Mouse (Mus musculus) stomach, embryonic 16.5 days (tissue): ENCODE data around the gene 4930544D05Rik. TPM values are rescaled to one million over a fixed set of nuclear protein-coding genes. Genes with fewer than 3 reads are reported as not detected.
A peak's percentile ranks its signal among the peaks of the same experiment; 100 is the strongest.

ENCODE experiments used
- ATAC-seq: fragments of 200-750 bp; cut with Nextera tagmentation; 2 replicates; pipeline ENCODE4 v1.8.0; 2017; ENCODE audit warnings: moderate number of reproducible peaks, moderate TSS enrichment; ENCODE audit not compliant: insufficient read depth, low FRiP score
- H3K27ac ChIP-seq: fragments of 300-500 bp; sonication (generic); 2 replicates; pipeline ENCODE4 v1.5.1; 2014; ENCODE audit warnings: low read length
- H3K27me3 ChIP-seq: fragments of 300-500 bp; sonication (generic); 2 replicates; pipeline ENCODE4 v1.6.1; 2014; ENCODE audit warnings: low read length, control low read depth, mixed read lengths; ENCODE audit not compliant: control insufficient read depth, insufficient read depth
- H3K36me3 ChIP-seq: fragments of 300-500 bp; sonication (generic); 2 replicates; pipeline ENCODE4 v1.6.1; 2014; ENCODE audit warnings: low read length; ENCODE audit not compliant: control insufficient read depth, insufficient read depth
- H3K4me1 ChIP-seq: fragments of 300-500 bp; sonication (generic); 2 replicates; pipeline ENCODE4 v1.6.1; 2014; ENCODE audit warnings: low read length, control low read depth, mixed read lengths; ENCODE audit not compliant: control insufficient read depth, insufficient read depth
- H3K4me2 ChIP-seq: fragments of 300-500 bp; sonication (generic); 2 replicates; pipeline ENCODE4 v1.6.1; 2014; ENCODE audit warnings: low read depth, low read length, mixed read lengths
- H3K4me3 ChIP-seq: fragments of 300-500 bp; sonication (generic); replicated peaks from 2 replicates; pipeline ENCODE4 v1.5.1; 2014; ENCODE audit warnings: mild to moderate bottlenecking, low read length
- H3K9ac ChIP-seq: fragments of 300-500 bp; sonication (generic); 2 replicates; pipeline ENCODE4 v1.6.1; 2014; ENCODE audit warnings: low read length
- H3K9me3 ChIP-seq: fragments of 300-500 bp; sonication (generic); replicated peaks from 2 replicates; pipeline ENCODE4 v1.6.1; 2016; ENCODE audit warnings: low read length, control low read depth; ENCODE audit not compliant: control insufficient read depth
- WGBS: fragments of 180-500 bp; shearing (Covaris S2); extraction: QIAGEN DNeasy Blood & Tissue Kit; methylation state at CpG from one replicate; pipeline ENCODE4 v1.1.7; 2014; 5-methylcytosine and 5-hydroxymethylcytosine counted together
- polyA plus RNA-seq: library from polyadenylated mRNA; unstranded; fragments of >200 nt; fragmentation: Nextera tagmentation; extraction: Ambion mirVana; gene quantifications from 2 replicates; pipeline ENCODE4 v1.2.1, GENCODE M21; 2015

The 4930544D05Rik gene
- polyA plus RNA-seq, 1 experiment from 2014 or later = not detected

DNA sequence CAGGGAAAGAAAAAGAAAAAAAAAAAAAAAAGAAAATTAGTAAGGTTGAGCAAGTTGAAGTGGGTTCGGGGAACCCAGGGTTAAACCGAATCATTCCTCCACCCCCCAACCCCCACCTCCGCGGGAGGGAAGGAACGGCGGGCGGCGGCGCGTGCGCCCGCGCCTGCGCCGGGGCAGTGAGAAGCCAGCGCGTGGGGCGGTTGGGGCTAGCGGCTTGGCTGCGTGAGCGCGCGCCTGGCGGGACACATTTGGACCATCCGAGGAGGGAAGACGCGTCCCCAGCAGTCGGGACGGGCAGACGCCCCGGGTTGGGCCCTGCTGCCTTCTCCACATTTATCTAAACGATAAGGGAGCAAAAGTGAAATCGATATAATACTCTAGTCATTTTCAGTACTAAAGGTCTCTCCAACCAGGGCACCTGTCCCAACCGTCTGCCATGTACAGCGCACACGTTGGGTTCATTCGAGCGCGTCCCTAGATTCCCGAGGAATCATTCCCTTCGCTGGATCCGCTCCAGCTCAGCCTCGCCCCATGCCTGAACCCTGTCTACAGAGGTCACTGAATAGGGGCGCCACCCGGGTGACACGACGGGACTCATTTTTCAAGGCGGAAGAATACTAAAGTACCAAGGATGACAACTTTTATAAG is 39.4 kb downstream of the 4930544D05Rik start:
- Histone ChIP-seq H3K4me1 (peaks cover 48% of the 10 kb centered on the region), H3K4me3 (peak overlapping the region; percentile 100), H3K9ac (peak overlapping the region; percentile 99), H3K36me3 (peaks cover 12% of the 10 kb centered on the region), H3K27ac (peak overlapping the region; percentile 99), H3K9me3 (no peaks in the 10 kb centered on the region), H3K27me3 (no peaks in the 10 kb centered on the region), H3K4me2 (peak overlapping the region; percentile 92)
- peak; percentile 63 for ATAC-seq
- WGBS = under 1% methylated on average over 48 of the region's 48 CpGs

DNA sequence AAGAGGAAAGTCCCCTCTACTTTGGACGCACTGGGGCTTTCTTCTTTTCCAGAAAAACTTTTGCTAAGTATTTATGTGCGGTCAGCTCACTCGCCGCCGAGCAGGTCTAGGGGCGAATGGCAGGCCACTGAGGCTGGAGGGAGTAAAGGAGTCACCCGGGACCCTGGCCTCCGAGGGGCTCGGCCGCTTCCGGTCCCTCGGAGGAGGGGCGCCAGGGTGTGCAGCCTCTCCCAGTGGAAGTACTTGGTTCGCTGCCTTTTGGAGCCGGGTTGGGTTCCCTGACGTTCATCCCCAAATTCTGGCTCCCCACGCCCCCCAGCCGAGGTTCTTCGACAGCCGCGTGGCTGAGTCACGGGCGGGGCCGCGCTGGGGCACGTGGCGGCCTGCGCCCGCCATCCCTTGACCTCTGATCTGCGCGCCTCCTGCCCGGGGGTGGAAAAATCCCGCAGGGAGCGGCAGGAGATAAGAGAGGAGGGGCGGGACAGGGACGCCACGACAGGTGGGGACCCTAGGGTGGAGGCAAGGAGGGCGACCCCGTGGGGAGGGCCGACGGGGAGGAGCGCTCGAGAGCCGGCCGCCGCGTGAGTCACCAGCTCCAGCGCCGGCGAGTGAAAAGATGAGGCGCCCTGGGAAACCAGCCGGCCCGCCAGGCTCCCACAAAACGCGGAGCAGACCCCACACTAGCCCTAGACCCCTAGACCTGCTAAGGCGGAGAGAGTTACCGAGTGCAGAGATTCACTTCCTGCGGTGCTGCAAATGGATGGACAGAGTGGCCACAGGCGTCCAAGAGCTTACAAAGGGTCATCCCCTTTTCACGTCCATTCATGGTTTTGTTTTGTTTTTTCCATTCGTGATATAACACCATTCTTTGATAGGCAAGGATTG is 40.2 kb downstream of the 4930544D05Rik start:
- Histone ChIP-seq H3K9me3 (no peaks in the 10 kb centered on the region), H3K4me3 (peak overlapping the region; percentile 100), H3K36me3 (peaks cover 12% of the 10 kb centered on the region), H3K27me3 (no peaks in the 10 kb centered on the region), H3K9ac (peak overlapping the region; percentile 99), H3K4me2 (peak overlapping the region; percentile 92), H3K27ac (peak overlapping the region; percentile 99), H3K4me1 (peaks cover 41% of the 10 kb centered on the region)
- under 1% methylated on average over 61 of the region's 61 CpGs for WGBS
- peak; percentile 51 for ATAC-seq

- WGBS = 9% methylated on average over 16 of the region's 16 CpGs
These were observed 40.8 kb downstream of the 4930544D05Rik start for GRCm38 (mm10) chr11:70656456-70656927.

GRCm38 (mm10) chr11:70656964-70657363 is 41.3 kb downstream of the 4930544D05Rik start, which contains the start of gene Eno3:
Eno3 (plus strand) TSS chr11:70657202.
- Histone ChIP-seq H3K9ac (peak within 1 kb of the TSS; percentile 99), H3K4me2 (peak within 1 kb of the TSS; percentile 92), H3K36me3 (peaks cover 7% of the 10 kb centered on the region), H3K27ac (peak within 1 kb of the TSS; percentile 99), H3K4me3 (peak within 1 kb of the TSS; percentile 100), H3K4me1 (peaks cover 30% of the 10 kb centered on the region), H3K27me3 (no peaks in the 10 kb centered on the region), H3K9me3 (no peaks in the 10 kb centered on the region)
- 16% methylated on average over 3 of the region's 3 CpGs for WGBS
- no peak for ATAC-seq

More at GRCm38 (mm10) chr11:70656456-70656927, 40.8 kb downstream of the 4930544D05Rik start:
- Histone ChIP-seq H3K4me3 (peak overlapping the region; percentile 100), H3K36me3 (peaks cover 9% of the 10 kb centered on the region), H3K27me3 (no peaks in the 10 kb centered on the region), H3K9me3 (no peaks in the 10 kb centered on the region), H3K4me2 (peak overlapping the region; percentile 92), H3K27ac (peak overlapping the region; percentile 99), H3K4me1 (peaks cover 34% of the 10 kb centered on the region), H3K9ac (peak overlapping the region; percentile 99)
- ATAC-seq = no peak

DNA sequence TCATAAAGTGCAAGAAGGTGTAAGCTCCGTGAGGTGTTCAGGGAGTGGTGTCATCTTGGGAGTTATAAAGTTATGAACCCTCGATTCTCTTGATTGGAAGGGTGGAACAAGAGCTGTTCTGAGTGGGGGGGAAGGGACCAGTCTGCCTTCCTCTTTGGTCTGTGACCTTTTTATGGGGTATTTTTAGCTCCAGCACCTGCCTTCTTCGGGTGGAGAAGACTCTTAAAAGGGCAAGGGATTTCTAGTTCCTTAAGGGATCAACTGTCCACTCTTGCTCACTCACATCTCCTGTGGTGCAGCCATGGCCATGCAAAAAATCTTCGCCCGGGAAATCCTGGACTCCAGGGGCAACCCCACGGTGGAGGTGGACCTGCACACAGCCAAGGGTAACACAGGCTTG is 41.9 kb downstream of the 4930544D05Rik start:
- H3K27me3 ChIP-seq = no peaks in the 10 kb centered on the region
- ATAC-seq = no peak
- 0 out of 2 replicates have a peak overlapping the region, but pooled peaks have one; percentile 99 for H3K27ac ChIP-seq
- WGBS = 50% methylated on average over 6 of the region's 6 CpGs
- H3K4me2 ChIP-seq = no peak overlapping the region
- H3K36me3 ChIP-seq = 0 out of 2 replicates have a peak, but pooled peaks cover under 1% of the 10 kb centered on the region
- no peak overlapping the region for H3K9ac ChIP-seq
- H3K4me3 ChIP-seq = no peak overlapping the region
- H3K9me3 ChIP-seq = no peaks in the 10 kb centered on the region
- peaks cover 24% of the 10 kb centered on the region for H3K4me1 ChIP-seq

DNA sequence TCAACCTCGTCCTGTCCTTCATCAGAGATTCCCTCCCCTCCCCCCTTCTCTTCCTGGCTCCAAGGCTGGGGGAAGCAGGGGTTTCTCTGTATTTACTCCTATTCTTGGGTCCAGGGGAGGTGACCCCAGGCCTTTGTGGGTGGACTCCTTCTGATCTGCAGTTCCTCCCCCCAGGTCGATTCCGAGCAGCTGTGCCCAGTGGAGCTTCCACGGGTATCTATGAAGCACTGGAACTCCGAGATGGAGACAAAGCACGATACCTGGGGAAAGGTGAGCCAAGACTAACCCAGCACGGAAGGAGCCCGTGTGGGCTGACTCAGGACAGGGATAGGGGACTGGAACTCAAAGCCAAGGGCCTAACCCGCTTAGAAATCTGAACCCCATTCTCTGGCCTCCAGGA is 42.3 kb downstream of the 4930544D05Rik start:
- H3K4me2 ChIP-seq = no peak overlapping the region
- no peaks in the 10 kb centered on the region for H3K36me3 ChIP-seq
- no peaks in the 10 kb centered on the region for H3K27me3 ChIP-seq
- no peak for ATAC-seq
- H3K9me3 ChIP-seq = no peaks in the 10 kb centered on the region
- H3K4me1 ChIP-seq = peaks cover 20% of the 10 kb centered on the region
- no peak overlapping the region for H3K9ac ChIP-seq
- WGBS = 55% methylated on average over 9 of the region's 9 CpGs
- no peak overlapping the region for H3K4me3 ChIP-seq
- H3K27ac ChIP-seq = no peak overlapping the region

GRCm38 (mm10) chr11:70658521-70658920 is 42.9 kb downstream of the 4930544D05Rik start:
- ATAC-seq = no peak
- no peak overlapping the region for H3K9ac ChIP-seq
- no peak overlapping the region for H3K4me3 ChIP-seq
- H3K4me1 ChIP-seq = peaks cover 20% of the 10 kb centered on the region
- no peak overlapping the region for H3K27ac ChIP-seq
- no peaks in the 10 kb centered on the region for H3K27me3 ChIP-seq
- WGBS = 65% methylated on average over 5 of the region's 5 CpGs
- H3K9me3 ChIP-seq = no peaks in the 10 kb centered on the region
- H3K4me2 ChIP-seq = no peak overlapping the region
- 0 out of 2 replicates have a peak, but pooled peaks cover under 1% of the 10 kb centered on the region for H3K36me3 ChIP-seq

DNA sequence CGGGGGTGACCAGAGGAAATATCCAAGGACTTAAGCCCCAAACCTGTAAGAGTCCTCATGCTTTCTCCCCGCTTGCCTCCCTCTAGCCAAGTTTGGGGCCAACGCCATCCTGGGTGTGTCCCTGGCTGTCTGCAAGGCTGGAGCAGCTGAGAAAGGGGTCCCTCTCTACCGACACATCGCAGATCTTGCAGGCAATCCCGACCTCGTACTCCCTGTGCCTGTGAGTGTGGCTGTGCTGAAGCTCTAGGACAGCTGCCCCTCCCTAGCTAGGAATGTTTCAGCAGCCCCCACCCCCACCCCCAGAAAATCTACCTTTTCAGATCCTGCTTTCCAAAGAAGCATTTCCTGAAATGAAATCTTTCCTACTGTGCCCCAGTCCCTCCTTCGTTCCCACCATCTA is 43.3 kb downstream of the 4930544D05Rik start:
- Histone ChIP-seq H3K9me3 (no peaks in the 10 kb centered on the region), H3K9ac (no peak overlapping the region), H3K4me1 (peaks cover 20% of the 10 kb centered on the region), H3K36me3 (peaks cover 4% of the 10 kb centered on the region; the same call in 1 of the 2 replicates), H3K27ac (no peak overlapping the region), H3K4me3 (no peak overlapping the region), H3K27me3 (no peaks in the 10 kb centered on the region), H3K4me2 (no peak overlapping the region)
- 60% methylated on average over 8 of the region's 8 CpGs for WGBS
- no peak for ATAC-seq

DNA sequence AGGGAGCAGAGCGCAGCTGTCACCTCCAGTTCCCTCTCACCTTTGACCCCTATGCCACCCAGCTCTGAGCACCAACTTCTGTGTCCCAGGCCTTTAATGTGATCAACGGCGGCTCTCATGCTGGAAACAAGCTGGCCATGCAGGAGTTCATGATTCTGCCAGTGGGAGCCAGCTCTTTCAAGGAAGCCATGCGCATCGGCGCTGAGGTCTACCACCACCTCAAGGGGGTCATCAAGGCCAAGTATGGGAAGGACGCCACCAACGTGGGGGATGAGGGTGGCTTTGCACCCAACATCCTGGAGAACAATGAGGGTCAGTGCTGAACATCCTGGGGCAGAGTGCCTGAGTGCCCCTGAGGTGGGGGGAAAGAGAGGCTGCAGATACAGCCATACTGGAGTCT is 44.9 kb downstream of the 4930544D05Rik start:
- Histone ChIP-seq H3K36me3 (peaks cover 15% of the 10 kb centered on the region), H3K27ac (no peak overlapping the region), H3K4me3 (no peak overlapping the region), H3K4me1 (peaks cover 20% of the 10 kb centered on the region), H3K9me3 (no peaks in the 10 kb centered on the region), H3K4me2 (no peak overlapping the region), H3K27me3 (no peaks in the 10 kb centered on the region), H3K9ac (no peak overlapping the region)
- no peak for ATAC-seq
- 87% methylated on average over 8 of the region's 8 CpGs for WGBS
